Mouse (Mus musculus) ES-Bruce4 (cell line): ENCODE data around the gene Apoa1. TPM values are rescaled to one million over a fixed set of nuclear protein-coding genes. Genes with fewer than 3 reads are reported as not detected.

Experiments
- H3K27ac ChIP-seq: 2 replicates; pipeline ENCODE4 v1.5.1; 2012; ENCODE audit warnings: low read length, inconsistent platforms; ENCODE audit not compliant: insufficient read depth
- H3K27me3 ChIP-seq: 2 replicates; pipeline ENCODE4 v1.6.1; 2012; ENCODE audit warnings: mild to moderate bottlenecking, low read length, inconsistent platforms; ENCODE audit not compliant: control insufficient read depth, poor library complexity, insufficient read depth, severe bottlenecking
- H3K36me3 ChIP-seq: 2 replicates; pipeline ENCODE4 v1.6.1; 2012; ENCODE audit warnings: inconsistent platforms, mild to moderate bottlenecking, low read length, moderate library complexity; ENCODE audit not compliant: control insufficient read depth, poor library complexity, insufficient read depth, severe bottlenecking
- H3K4me1 ChIP-seq: one replicate; pipeline ENCODE4 v1.8.1; 2011; ENCODE audit warnings: low read length; ENCODE audit not compliant: control insufficient read depth, insufficient read depth
- H3K4me3 ChIP-seq: 2 replicates; pipeline ENCODE4 v1.5.1; 2011; ENCODE audit warnings: low read depth, mild to moderate bottlenecking, low read length
- H3K9ac ChIP-seq: 2 replicates; pipeline ENCODE4 v1.6.1; 2012; ENCODE audit warnings: low read depth, mild to moderate bottlenecking, inconsistent platforms; ENCODE audit not compliant: poor library complexity, severe bottlenecking
- H3K9me3 ChIP-seq: replicated peaks from 2 replicates; pipeline ENCODE4 v1.6.1; 2012; ENCODE audit warnings: mild to moderate bottlenecking, low read length, inconsistent platforms; ENCODE audit not compliant: control insufficient read depth, poor library complexity, insufficient read depth, severe bottlenecking
- CTCF ChIP-seq: IDR thresholded peaks from one replicate; pipeline ENCODE4 v1.8.1; 2011; ENCODE audit warnings: low read depth, low read length
- EP300 ChIP-seq: IDR thresholded peaks from 2 replicates; pipeline ENCODE4 v1.6.1; 2011; ENCODE audit warnings: low read depth, low read length; ENCODE audit not compliant: insufficient read depth
- POLR2A ChIP-seq: IDR thresholded peaks from one replicate; pipeline ENCODE4 v1.8.1; 2011; ENCODE audit warnings: low read length; ENCODE audit not compliant: insufficient read depth
- polyA plus RNA-seq: library from polyadenylated mRNA; stranded (reverse); fragments of >200 nt; gene quantifications from 2 replicates; pipeline ENCODE4 v1.2.4, GENCODE M21; 2011; ENCODE audit warnings: low read depth; ENCODE audit not compliant: missing spikeins, insufficient read depth, insufficient read length

Gene Apoa1
- polyA plus RNA-seq, 1 experiment: not detected

DNA sequence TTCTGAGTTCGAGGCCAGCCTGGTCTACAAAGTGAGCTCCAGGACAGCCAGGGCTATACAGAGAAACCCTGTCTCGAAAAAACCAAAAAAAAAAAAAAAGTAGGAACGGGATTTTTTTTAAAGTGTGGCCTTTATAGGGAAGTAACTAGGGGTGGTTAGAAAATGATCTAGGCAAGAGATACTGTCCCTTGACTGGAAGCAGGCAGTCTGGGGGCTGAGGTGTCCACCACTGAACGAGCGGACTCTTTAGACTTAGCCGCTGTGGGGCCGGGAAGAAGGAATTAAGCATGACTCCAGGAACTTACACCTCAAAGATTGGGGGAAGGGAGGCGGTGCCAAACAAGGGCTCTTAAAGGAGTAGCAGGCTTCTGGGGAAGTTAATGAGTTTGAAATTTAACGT, 10.2 kb upstream of the Apoa1 start:
- H3K27ac ChIP-seq: no peak overlapping the region
- no peak overlapping the region for H3K4me3 ChIP-seq
- H3K27me3 ChIP-seq: no peaks in the 10 kb centered on the region
- H3K4me1 ChIP-seq: no peaks in the 10 kb centered on the region
- TF ChIP-seq CTCF (no peak), EP300 (no peak)
- H3K36me3 ChIP-seq: no peaks in the 10 kb centered on the region
- H3K9ac ChIP-seq: no peak overlapping the region
- no peaks in the 10 kb centered on the region for H3K9me3 ChIP-seq

DNA sequence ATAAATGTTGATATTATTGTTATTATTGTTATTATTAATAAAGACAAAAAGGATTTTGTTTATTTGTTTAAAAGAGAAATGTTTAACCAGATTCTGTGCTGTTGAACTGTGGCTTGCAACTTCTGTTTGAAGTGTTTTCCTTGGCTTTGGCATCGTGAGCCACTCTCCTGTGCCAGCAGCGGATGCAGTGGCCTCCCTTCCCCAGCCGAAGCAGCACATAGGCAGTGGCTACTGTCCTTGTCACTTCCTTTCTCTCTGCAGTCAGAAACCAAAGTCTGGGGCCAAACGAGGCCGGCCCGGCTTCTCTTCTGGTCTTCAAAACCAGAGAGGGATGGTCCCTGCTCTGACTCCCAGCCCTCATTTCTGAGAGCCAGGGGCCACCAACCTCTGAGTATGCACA, 5.3 kb upstream of the Apoa1 start:
- no peaks in the 10 kb centered on the region for H3K9me3 ChIP-seq
- TF ChIP-seq CTCF (no peak), POLR2A (no peak), EP300 (no peak)
- H3K27me3 ChIP-seq: no peaks in the 10 kb centered on the region
- H3K36me3 ChIP-seq: no peaks in the 10 kb centered on the region
- no peak overlapping the region for H3K9ac ChIP-seq
- no peak overlapping the region for H3K4me3 ChIP-seq
- no peak overlapping the region for H3K27ac ChIP-seq
- no peaks in the 10 kb centered on the region for H3K4me1 ChIP-seq

DNA sequence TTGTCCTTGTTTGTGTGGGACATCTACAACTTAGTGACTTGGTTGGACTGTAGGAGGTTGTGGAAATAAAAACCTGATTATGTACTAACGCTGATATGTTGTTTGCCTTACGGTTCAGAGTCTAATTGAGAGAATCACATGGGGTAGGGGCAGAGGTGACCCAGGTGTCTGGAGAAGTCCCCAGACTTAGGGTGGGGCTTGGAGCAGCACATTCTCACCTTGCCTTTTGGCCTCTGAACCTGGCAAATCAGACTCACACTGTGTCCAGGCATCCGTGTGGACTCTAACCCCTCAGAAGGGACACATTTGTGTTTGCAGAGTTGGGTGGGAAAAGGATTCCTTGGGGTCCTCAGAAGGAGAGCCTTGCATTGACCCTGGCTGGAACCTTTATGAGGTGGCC, 4.3 kb upstream of the Apoa1 start:
- H3K36me3 ChIP-seq: no peaks in the 10 kb centered on the region
- H3K9ac ChIP-seq: no peak overlapping the region
- H3K9me3 ChIP-seq: no peaks in the 10 kb centered on the region
- no peaks in the 10 kb centered on the region for H3K4me1 ChIP-seq
- no peak overlapping the region for H3K27ac ChIP-seq
- no peaks in the 10 kb centered on the region for H3K27me3 ChIP-seq
- H3K4me3 ChIP-seq: no peak overlapping the region
- TF ChIP-seq EP300 (no peak), POLR2A (no peak), CTCF (no peak)

GRCm38 (mm10) chr9:46224945-46225660, 3.3 kb upstream of the Apoa1 start:
- Histone ChIP-seq H3K27ac (no peak overlapping the region), H3K27me3 (no peaks in the 10 kb centered on the region), H3K4me1 (no peaks in the 10 kb centered on the region), H3K4me3 (no peak overlapping the region), H3K9me3 (no peaks in the 10 kb centered on the region), H3K9ac (no peak overlapping the region), H3K36me3 (no peaks in the 10 kb centered on the region)
- no peak for TF ChIP-seq EP300
- TF ChIP-seq POLR2A: no peak
- no peak for TF ChIP-seq CTCF

DNA sequence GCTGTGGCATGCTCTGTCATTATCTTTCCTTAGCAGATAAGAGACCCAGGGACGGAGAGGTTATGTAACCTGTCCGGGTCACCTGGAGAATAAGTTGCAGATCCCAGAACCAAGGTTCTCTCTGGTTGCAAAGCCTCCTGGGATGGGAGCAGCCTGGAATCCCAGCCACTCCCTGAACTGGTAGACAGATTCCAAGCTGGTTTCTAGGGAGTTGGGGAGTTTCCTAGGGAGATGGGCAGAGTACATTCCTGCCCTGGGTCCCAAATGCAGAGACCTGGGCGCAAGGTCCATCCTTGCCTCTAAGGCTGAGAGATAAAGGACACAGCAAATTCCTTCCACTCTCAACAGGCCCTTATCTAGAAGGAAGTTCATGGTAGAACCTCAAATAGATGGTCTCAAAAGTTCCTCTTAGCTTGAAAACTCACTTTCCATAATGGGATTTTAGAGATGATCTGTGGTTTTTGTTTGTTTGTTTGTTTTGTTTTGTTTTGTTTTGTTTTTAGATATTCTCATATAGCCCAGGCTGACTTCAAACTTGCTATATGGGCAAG, 1.2 kb upstream of the Apoa1 start:
- Histone ChIP-seq H3K9me3 (no peaks in the 10 kb centered on the region), H3K9ac (no peak overlapping the region), H3K4me1 (no peaks in the 10 kb centered on the region), H3K4me3 (no peak overlapping the region), H3K27me3 (no peaks in the 10 kb centered on the region), H3K27ac (no peak overlapping the region), H3K36me3 (no peaks in the 10 kb centered on the region)
- TF ChIP-seq POLR2A: no peak
- no peak for TF ChIP-seq EP300
- no peak for TF ChIP-seq CTCF
